Mouse (Mus musculus) forebrain, embryonic 11.5 days (tissue): ENCODE measurements around the gene Gramd1a. TPM values are rescaled to one million over a fixed set of nuclear protein-coding genes. Genes with fewer than 3 reads are reported as not detected.

ENCODE experiments used
- polyA plus RNA-seq: library from polyadenylated mRNA; unstranded; fragments of >200 nt; fragmentation: Nextera tagmentation; extraction: Ambion mirVana; gene quantifications from 2 replicates; pipeline ENCODE4 v1.2.1, GENCODE M21; 2014

Gramd1a gene
- polyA plus RNA-seq, 1 experiment from 2014 or later, result 133 TPM

Other genes with a start within 250 kb of the Gramd1a start
- 0.11 and 0.20 TPM in 2 replicates for gene Mag, start 241.0 kb downstream of the Gramd1a start, polyA plus RNA-seq
- not detected in 2 replicates for gene Hamp2, start 231.2 kb downstream of the Gramd1a start, polyA plus RNA-seq
- not detected in 2 replicates for gene Hamp, start 211.9 kb downstream of the Gramd1a start, polyA plus RNA-seq
- gene Usf2, start 199.1 kb downstream of the Gramd1a start, polyA plus RNA-seq, result 28.4 and 29.3 TPM in 2 replicates
- 30.8 and 32.5 TPM in 2 replicates for gene Lsr, start 182.4 kb downstream of the Gramd1a start, polyA plus RNA-seq
- 0.81 and 1.3 TPM in 2 replicates for gene Fam187b, start 182.1 kb downstream of the Gramd1a start, polyA plus RNA-seq
- gene Fxyd5, start 113.4 kb downstream of the Gramd1a start, polyA plus RNA-seq, result 10.2 and 12.9 TPM in 2 replicates
- gene Fxyd7, start 104.4 kb downstream of the Gramd1a start, polyA plus RNA-seq, result 4.1 and 4.9 TPM in 2 replicates
- gene Fxyd1, start 98.7 kb downstream of the Gramd1a start, polyA plus RNA-seq, result 2.9 and 4.0 TPM in 2 replicates
- gene Lgi4, start 96.6 kb downstream of the Gramd1a start, polyA plus RNA-seq, result 0.36 and 0.44 TPM in 2 replicates
- 2.0 and 3.3 TPM in 2 replicates for gene Fxyd3, start 79.2 kb downstream of the Gramd1a start, polyA plus RNA-seq
- 0.29 and 0.39 TPM in 2 replicates for gene Hpn, start 40.6 kb downstream of the Gramd1a start, polyA plus RNA-seq
- gene Scn1b, start 28.9 kb downstream of the Gramd1a start, polyA plus RNA-seq, result 0.84 and 1.2 TPM in 2 replicates
- gene Scgb2b2, start 134.6 kb upstream of the Gramd1a start, polyA plus RNA-seq, result not detected in 2 replicates
- gene Scgb1b2, start 135.9 kb upstream of the Gramd1a start, polyA plus RNA-seq, result not detected in 2 replicates
- not detected in 2 replicates for gene Scgb2b3, start 206.2 kb upstream of the Gramd1a start, polyA plus RNA-seq
- gene Scgb1b3, start 219.7 kb upstream of the Gramd1a start, polyA plus RNA-seq, result not detected in 2 replicates